Mouse (Mus musculus) forebrain, embryonic 16.5 days (tissue): Measurements from ENCODE around the gene Necab3. TPM values are rescaled to one million over a fixed set of nuclear protein-coding genes. Genes with fewer than 3 reads are reported as not detected.

Experiments used
- ATAC-seq: fragments of 200-750 bp; cut with Nextera tagmentation; 2 replicates; pipeline ENCODE4 v1.8.0; 2017; ENCODE audit warnings: mild to moderate bottlenecking, moderate library complexity
- H3K27ac ChIP-seq: fragments of 300-500 bp; sonication (generic); 2 replicates; pipeline ENCODE4 v1.5.1; 2014; ENCODE audit warnings: low read length, control low read depth
- H3K27me3 ChIP-seq: fragments of 300-500 bp; sonication (generic); replicated peaks from 2 replicates; pipeline ENCODE4 v1.6.1; 2014; ENCODE audit warnings: low read length; ENCODE audit not compliant: control insufficient read depth, insufficient read depth
- H3K36me3 ChIP-seq: fragments of 300-500 bp; sonication (generic); 2 replicates; pipeline ENCODE4 v1.6.1; 2014; ENCODE audit not compliant: control insufficient read depth, insufficient read depth
- H3K4me1 ChIP-seq: fragments of 300-500 bp; sonication (generic); replicated peaks from 2 replicates; pipeline ENCODE4 v1.6.1; 2014; ENCODE audit warnings: low read length; ENCODE audit not compliant: control insufficient read depth, insufficient read depth
- H3K4me2 ChIP-seq: fragments of 300-500 bp; sonication (generic); 2 replicates; pipeline ENCODE4 v1.6.1; 2014; ENCODE audit warnings: mild to moderate bottlenecking, low read length, control low read depth
- H3K4me3 ChIP-seq: fragments of 300-500 bp; sonication (generic); replicated peaks from 2 replicates; pipeline ENCODE4 v1.5.1; 2014; ENCODE audit warnings: mild to moderate bottlenecking, low read length, control low read depth
- H3K9ac ChIP-seq: fragments of 300-500 bp; sonication (generic); replicated peaks from 2 replicates; pipeline ENCODE4 v1.6.1; 2014; ENCODE audit warnings: low read depth, low read length, control low read depth
- H3K9me3 ChIP-seq: fragments of 300-500 bp; sonication (generic); 2 replicates; pipeline ENCODE4 v1.6.1; 2016; ENCODE audit warnings: low read length; ENCODE audit not compliant: control insufficient read depth
- WGBS: fragments of 180-500 bp; shearing (Covaris S2); extraction: QIAGEN DNeasy Blood & Tissue Kit; methylation state at CpG from one replicate; pipeline ENCODE4 v1.1.7; 2014; 5-methylcytosine and 5-hydroxymethylcytosine counted together
- polyA plus RNA-seq: library from polyadenylated mRNA; unstranded; fragments of >200 nt; fragmentation: Nextera tagmentation; extraction: Ambion mirVana; gene quantifications from 2 replicates; pipeline ENCODE4 v1.2.1, GENCODE M21; 2015

The Necab3 gene
- polyA plus RNA-seq, 1 experiment from 2014 or later = 27.1 TPM

- Histone ChIP-seq H3K4me1 (peaks cover 37% of the 10 kb centered on the region), H3K4me2 (peak overlapping the region; percentile 82), H3K9me3 (no peaks in the 10 kb centered on the region), H3K27ac (peak overlapping the region; percentile 67; the same call in 1 of the 2 replicates), H3K4me3 (peak overlapping the region; percentile 66; the same call in 1 of the 2 replicates), H3K36me3 (no peaks in the 10 kb centered on the region; the same call in 1 of the 2 replicates), H3K9ac (no peak overlapping the region), H3K27me3 (no peaks in the 10 kb centered on the region)
- ATAC-seq = no peak
- 59% methylated on average over 2 of the region's 2 CpGs for WGBS
Measured at GRCm38 (mm10) chr2:154567766-154568165, 9.1 kb upstream of the Necab3 start.

GRCm38 (mm10) chr2:154566641-154567040 is 8.0 kb upstream of the Necab3 start:
- Histone ChIP-seq H3K27ac (no peak overlapping the region), H3K4me3 (no peak overlapping the region), H3K4me1 (peaks cover 37% of the 10 kb centered on the region), H3K9ac (no peak overlapping the region), H3K36me3 (no peaks in the 10 kb centered on the region; the same call in 1 of the 2 replicates), H3K27me3 (no peaks in the 10 kb centered on the region), H3K4me2 (no peak overlapping the region), H3K9me3 (no peaks in the 10 kb centered on the region)
- 47% methylated on average over 8 of the region's 8 CpGs for WGBS
- no peak for ATAC-seq

GRCm38 (mm10) chr2:154565562-154565961 is 6.9 kb upstream of the Necab3 start:
- 59% methylated on average over 3 of the region's 3 CpGs for WGBS
- Histone ChIP-seq H3K4me2 (no peak overlapping the region), H3K9me3 (no peaks in the 10 kb centered on the region), H3K36me3 (no peaks in the 10 kb centered on the region; the same call in 1 of the 2 replicates), H3K9ac (no peak overlapping the region), H3K27me3 (no peaks in the 10 kb centered on the region), H3K27ac (no peak overlapping the region), H3K4me1 (peaks cover 37% of the 10 kb centered on the region), H3K4me3 (no peak overlapping the region)
- ATAC-seq = no peak

GRCm38 (mm10) chr2:154563612-154564170 is 5.0 kb upstream of the Necab3 start:
- WGBS = 94% methylated on average over 22 of the region's 22 CpGs
- Histone ChIP-seq H3K4me1 (peaks cover 31% of the 10 kb centered on the region), H3K36me3 (no peaks in the 10 kb centered on the region; the same call in 1 of the 2 replicates), H3K4me2 (no peak overlapping the region), H3K9me3 (no peaks in the 10 kb centered on the region), H3K4me3 (no peak overlapping the region), H3K27ac (no peak overlapping the region), H3K9ac (no peak overlapping the region), H3K27me3 (no peaks in the 10 kb centered on the region)
- no peak for ATAC-seq

GRCm38 (mm10) chr2:154557184-154557832 is 1.4 kb downstream of the Necab3 start:
- peak overlapping the region; percentile 66 for H3K4me2 ChIP-seq
- peaks cover 26% of the 10 kb centered on the region for H3K4me1 ChIP-seq
- no peaks in the 10 kb centered on the region for H3K9me3 ChIP-seq
- WGBS = 39% methylated on average over 5 of the region's 5 CpGs
- no peak overlapping the region for H3K9ac ChIP-seq
- H3K36me3 ChIP-seq = no peaks in the 10 kb centered on the region
- H3K27ac ChIP-seq = no peak overlapping the region
- ATAC-seq = no peak
- H3K27me3 ChIP-seq = no peaks in the 10 kb centered on the region
- H3K4me3 ChIP-seq = no peak overlapping the region

GRCm38 (mm10) chr2:154555235-154555634 is 3.5 kb downstream of the Necab3 start:
- Histone ChIP-seq H3K27me3 (no peaks in the 10 kb centered on the region; the same call in 1 of the 2 replicates), H3K4me1 (peaks cover 37% of the 10 kb centered on the region), H3K27ac (no peak overlapping the region), H3K9me3 (no peaks in the 10 kb centered on the region), H3K4me3 (no peak overlapping the region), H3K36me3 (no peaks in the 10 kb centered on the region), H3K9ac (no peak overlapping the region), H3K4me2 (no peak overlapping the region)
- WGBS = 77% methylated on average over 6 of the region's 6 CpGs
- ATAC-seq = no peak

GRCm38 (mm10) chr2:154552424-154552907 is 6.2 kb downstream of the Necab3 start:
- Histone ChIP-seq H3K36me3 (no peaks in the 10 kb centered on the region), H3K9ac (peak overlapping the region; percentile 10; the same call in 1 of the 2 replicates), H3K27ac (peak overlapping the region; percentile 54), H3K4me3 (no peak overlapping the region), H3K27me3 (no peaks in the 10 kb centered on the region; the same call in 1 of the 2 replicates), H3K9me3 (no peaks in the 10 kb centered on the region), H3K4me1 (peaks cover 37% of the 10 kb centered on the region), H3K4me2 (peak overlapping the region; percentile 22)
- 15% methylated on average over 27 of the region's 27 CpGs for WGBS
- peak; percentile 79 for ATAC-seq

- Histone ChIP-seq H3K27me3 (no peaks in the 10 kb centered on the region; the same call in 1 of the 2 replicates), H3K9ac (no peak overlapping the region), H3K36me3 (no peaks in the 10 kb centered on the region), H3K9me3 (no peaks in the 10 kb centered on the region), H3K4me2 (peak overlapping the region; percentile 22), H3K27ac (0 out of 2 replicates have a peak overlapping the region, but pooled peaks have one; percentile 25), H3K4me1 (peaks cover 32% of the 10 kb centered on the region), H3K4me3 (no peak overlapping the region)
- ATAC-seq = peak; percentile 35
- 28% methylated on average over 21 of the region's 21 CpGs for WGBS
Measured at GRCm38 (mm10) chr2:154551927-154552326, 6.8 kb downstream of the Necab3 start.

GRCm38 (mm10) chr2:154551476-154551875 is 7.2 kb downstream of the Necab3 start, which contains the start of gene Actl10:
TSS of gene Actl10 (plus strand) at chr2:154551776.
- ATAC-seq = no peak
- H3K9me3 ChIP-seq = no peaks in the 10 kb centered on the region
- H3K36me3 ChIP-seq = no peaks in the 10 kb centered on the region
- H3K4me3 ChIP-seq = no peak within 1 kb of the TSS
- H3K27ac ChIP-seq = peak within 1 kb of the TSS; percentile 54
- WGBS = 82% methylated on average over 4 of the region's 4 CpGs
- H3K9ac ChIP-seq = peak within 1 kb of the TSS; percentile 10; the same call in 1 of the 2 replicates
- peak within 1 kb of the TSS; percentile 22 for H3K4me2 ChIP-seq
- H3K27me3 ChIP-seq = no peaks in the 10 kb centered on the region; the same call in 1 of the 2 replicates
- H3K4me1 ChIP-seq = peaks cover 31% of the 10 kb centered on the region
